Mouse (Mus musculus): ENCODE measurements at regions not wholly inside any gene's neighbourhood (a gene's known extent, or its start where the extent isn't known, plus 50 kb on each side); places are given as distances from the start of the nearest gene placed in this dataset.

DNA sequence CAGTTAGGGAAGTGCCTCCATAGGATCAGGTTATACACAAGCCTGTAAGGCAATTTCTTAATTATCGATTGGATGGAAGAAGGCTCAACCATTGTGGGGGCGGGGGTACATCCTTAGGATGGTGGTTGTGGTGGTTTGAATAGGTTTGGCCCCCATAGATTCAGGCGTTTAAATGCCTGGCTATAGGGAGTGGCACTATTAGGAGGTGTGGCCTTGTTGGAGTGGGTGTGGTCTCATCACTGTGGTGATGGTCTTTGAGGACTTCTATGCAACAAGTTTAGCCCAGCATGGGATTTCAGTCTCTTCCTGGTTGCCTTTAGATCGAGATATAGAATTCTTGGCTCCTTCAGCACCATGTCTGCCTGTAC, 119.3 kb downstream of the Ptpn20 start:
- TF ChIP-seq CTCF (conservative IDR thresholded peaks at IDR 0.05; ENCODE audit: insufficient read depth, insufficient read length, low read depth, low read length) (no peak), POLR2A (IDR thresholded peaks at IDR 0.05; ENCODE audit: low read depth, low read length) (no peak)

All from kidney, adult 2 months (tissue).